Mouse (Mus musculus): ENCODE measurements around the gene Ube2v1. TPM values are rescaled to one million over a fixed set of nuclear protein-coding genes. Genes with fewer than 3 reads are reported as not detected.

Ube2v1 gene
- 351 and 371 TPM in 2 replicates for polyA plus RNA-seq (2015; fragmentation: Nextera tagmentation; extraction: Ambion mirVana)

DNA sequence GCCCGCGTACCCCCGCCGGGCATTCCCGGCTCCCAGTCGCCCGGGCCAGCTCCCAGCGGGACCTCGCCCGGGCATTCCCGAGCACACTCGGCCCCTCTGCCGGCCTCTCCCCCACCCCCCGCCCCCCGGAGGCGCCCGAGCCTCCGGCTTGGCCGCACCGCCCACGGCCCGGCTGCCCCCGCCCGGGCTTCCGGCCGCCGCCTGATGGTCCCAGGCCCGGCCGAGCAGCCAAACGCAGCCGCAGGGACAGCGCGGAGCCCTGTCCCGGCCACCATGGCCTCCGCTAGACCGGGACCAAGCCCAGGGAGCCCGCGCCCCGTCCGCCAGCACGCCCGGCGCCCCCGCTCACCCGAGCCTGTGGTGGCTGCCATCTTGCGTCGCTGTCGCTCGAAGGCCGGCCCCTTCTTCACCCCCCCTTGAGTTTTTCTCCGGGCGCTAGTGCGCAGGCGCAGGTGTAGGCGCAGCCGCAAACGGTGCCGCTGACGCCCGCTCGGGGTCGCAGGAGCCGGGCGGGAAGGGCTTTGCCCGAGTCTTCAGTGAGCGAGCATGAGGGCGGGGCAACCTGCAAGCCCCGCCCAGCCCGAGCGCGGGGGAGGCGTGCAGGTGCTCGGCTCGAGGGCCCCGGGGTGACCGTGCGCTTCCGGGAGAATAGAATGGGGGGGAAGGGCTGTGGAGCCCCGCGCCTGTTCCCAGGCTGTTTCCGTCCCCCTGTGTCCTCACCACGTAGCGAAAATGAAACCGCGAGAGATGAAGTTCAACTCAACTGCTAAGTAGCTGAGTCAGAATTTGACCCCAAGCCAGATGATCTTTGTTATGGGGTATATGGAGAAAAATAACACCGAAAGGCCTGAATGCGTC lies at the start of gene Ube2v1:
Gene Ube2v1, minus strand, starts transcription at position 505 of the 858 bp plus-strand sequence.
- WGBS = 1% methylated on average over 76 of the region's 87 CpGs

DNA sequence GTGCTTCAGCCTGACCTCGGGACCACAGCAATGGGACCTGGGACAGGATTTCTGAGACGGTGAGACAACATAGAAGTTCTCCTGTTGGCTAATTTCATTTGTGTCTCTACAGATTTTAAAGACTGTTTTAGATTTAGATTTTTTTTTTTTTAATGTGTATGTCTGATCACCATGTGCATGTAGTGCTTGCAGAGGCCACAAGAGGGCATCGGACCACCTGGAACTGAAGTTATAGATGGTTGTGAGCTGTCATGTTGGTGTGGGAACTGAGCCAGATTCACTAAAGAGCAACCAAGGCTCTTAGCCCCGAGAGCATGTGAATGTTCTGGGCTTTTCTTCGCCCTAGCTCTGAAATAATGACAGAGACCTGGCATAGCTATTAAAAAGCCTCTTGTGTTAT lies 48.8 kb upstream of the Ube2v1 start:
- 55% methylated on average over 5 of the region's 5 CpGs for WGBS
- H3K27me3 ChIP-seq (replicated peaks) = peaks cover 12% of the 10 kb centered on the region
- H3K4me3 ChIP-seq (replicated peaks) = no peak overlapping the region
- no peak for ATAC-seq (ENCODE audit: low FRiP score)
- no peak overlapping the region for H3K4me2 ChIP-seq
- no peak overlapping the region for H3K9ac ChIP-seq (replicated peaks)
- no peak overlapping the region for H3K27ac ChIP-seq (replicated peaks)
- peaks cover 4% of the 10 kb centered on the region; the same call in 1 of the 2 replicates for H3K4me1 ChIP-seq
- no peaks in the 10 kb centered on the region for H3K9me3 ChIP-seq (replicated peaks)
- H3K36me3 ChIP-seq = no peaks in the 10 kb centered on the region

More for the DNA sequence above, at the start of gene Ube2v1:
- H3K4me2 ChIP-seq = peak within 1 kb of the TSS; percentile 84
- peaks cover 5% of the 10 kb centered on the region; the same call in 1 of the 2 replicates for H3K36me3 ChIP-seq
- H3K4me1 ChIP-seq = peaks cover 62% of the 10 kb centered on the region
- no peaks in the 10 kb centered on the region for H3K27me3 ChIP-seq (replicated peaks)
- H3K9ac ChIP-seq (replicated peaks) = peak within 1 kb of the TSS; percentile 91
- H3K27ac ChIP-seq (replicated peaks) = peak within 1 kb of the TSS; percentile 94
- peak; percentile 85 for ATAC-seq (ENCODE audit: low FRiP score)
- H3K4me3 ChIP-seq (replicated peaks) = peak within 1 kb of the TSS; percentile 88
- no peaks in the 10 kb centered on the region for H3K9me3 ChIP-seq (replicated peaks)

DNA sequence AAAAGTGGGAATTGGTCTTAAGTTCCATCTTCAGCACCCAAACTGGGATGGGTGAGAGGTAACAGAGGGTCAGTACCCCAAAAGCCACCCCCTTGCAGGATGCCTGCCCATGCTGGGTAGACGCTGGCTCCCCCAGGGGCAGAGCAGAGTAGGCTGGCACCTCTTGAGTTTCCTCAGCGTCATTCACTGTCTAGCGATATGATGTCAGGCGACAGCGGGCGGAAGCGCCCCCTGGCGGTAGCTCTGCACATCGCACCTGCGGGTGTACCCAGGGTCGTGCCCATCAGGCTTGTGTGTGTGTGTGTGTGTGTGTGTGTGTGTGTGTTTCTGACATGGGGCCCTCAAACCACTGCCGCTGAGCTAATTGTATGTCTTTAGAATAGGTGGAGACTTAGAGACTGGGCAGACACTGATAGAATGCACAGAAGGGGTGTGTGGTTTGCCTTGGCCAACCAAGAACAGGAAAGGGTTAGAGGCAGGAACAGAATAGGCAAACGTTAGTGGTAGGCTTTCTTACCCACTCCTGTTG lies 48.1 kb upstream of the Ube2v1 start:
- Histone ChIP-seq H3K4me1 (peaks cover 4% of the 10 kb centered on the region; the same call in 1 of the 2 replicates), H3K4me3 (replicated peaks) (no peak overlapping the region)
- 4% methylated on average over 13 of the region's 13 CpGs for WGBS

DNA sequence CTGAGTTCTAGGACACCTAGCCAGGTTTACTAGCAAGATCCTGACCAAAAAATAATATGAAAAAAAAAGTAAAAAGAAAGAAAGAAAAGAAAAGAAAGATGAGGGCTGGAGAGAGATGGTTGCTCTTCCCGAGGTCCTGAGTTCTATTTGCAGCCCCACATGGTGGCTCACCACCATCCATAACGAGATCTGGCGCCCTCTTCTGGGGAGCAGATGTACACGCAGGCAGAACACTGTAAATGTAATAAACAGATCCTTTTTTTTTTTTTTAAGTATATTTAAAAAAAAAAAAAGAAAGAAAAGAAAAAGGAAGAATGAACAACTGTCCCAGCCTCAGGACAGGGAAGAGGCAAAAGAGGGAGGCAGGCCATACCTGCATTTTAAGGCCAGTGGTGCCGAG lies 46.7 kb upstream of the Ube2v1 start:
- no peaks in the 10 kb centered on the region for H3K9me3 ChIP-seq (replicated peaks)
- H3K27ac ChIP-seq (replicated peaks) = no peak overlapping the region
- H3K27me3 ChIP-seq (replicated peaks) = no peaks in the 10 kb centered on the region
- no peak overlapping the region for H3K4me2 ChIP-seq
- no peak for ATAC-seq (ENCODE audit: low FRiP score)
- no peaks in the 10 kb centered on the region for H3K36me3 ChIP-seq
- H3K4me1 ChIP-seq = peaks cover 4% of the 10 kb centered on the region; the same call in 1 of the 2 replicates
- no peak overlapping the region for H3K4me3 ChIP-seq (replicated peaks)
- H3K9ac ChIP-seq (replicated peaks) = no peak overlapping the region
- 55% methylated on average over 5 of the region's 5 CpGs for WGBS

More for the DNA sequence above, 48.1 kb upstream of the Ube2v1 start:
- Histone ChIP-seq H3K36me3 (no peaks in the 10 kb centered on the region), H3K27me3 (replicated peaks) (peaks cover 8% of the 10 kb centered on the region), H3K9me3 (replicated peaks) (no peaks in the 10 kb centered on the region), H3K9ac (replicated peaks) (no peak overlapping the region), H3K4me2 (no peak overlapping the region), H3K27ac (replicated peaks) (no peak overlapping the region)
- ATAC-seq (ENCODE audit: low FRiP score) = peak; percentile 54; the same call in 1 of the 2 replicates

DNA sequence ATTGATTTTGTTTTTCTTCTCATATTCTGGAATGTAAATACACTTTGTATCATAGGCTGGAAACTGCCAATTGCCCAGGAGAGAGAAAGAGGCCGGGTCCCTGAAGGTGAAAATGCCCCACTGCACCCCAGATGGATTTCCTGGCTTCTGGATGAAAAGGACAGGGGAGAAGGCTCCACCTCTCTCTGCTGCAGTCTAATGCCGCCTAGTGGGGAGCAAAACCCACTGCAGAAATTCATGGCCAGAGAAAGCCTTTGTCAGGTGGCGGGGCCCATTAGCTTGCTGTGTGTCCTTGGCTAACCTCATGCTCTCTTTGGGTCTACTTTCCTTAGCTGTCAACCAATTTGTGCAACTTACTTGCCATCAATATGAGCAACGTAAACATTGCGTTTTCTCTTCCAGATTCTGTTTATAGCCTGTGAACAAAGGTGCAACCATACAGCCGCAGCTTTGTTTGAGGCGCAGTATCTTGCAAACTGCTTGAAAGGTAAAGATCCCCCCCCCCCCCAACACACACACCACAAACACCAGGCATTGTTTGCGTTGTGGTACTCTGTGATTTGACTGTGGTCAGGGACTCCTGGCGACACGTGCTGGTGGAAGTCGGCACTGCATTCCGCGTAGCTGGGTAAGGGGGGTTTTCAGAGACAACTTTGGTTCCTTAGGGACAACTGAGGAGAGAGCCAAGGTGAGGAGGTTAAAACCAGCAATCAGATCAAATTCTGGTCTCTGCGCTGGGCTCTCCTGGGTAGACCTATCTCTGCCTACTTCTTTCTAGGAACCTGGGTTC lies 43.4 kb upstream of the Ube2v1 start:
- Histone ChIP-seq H3K4me3 (replicated peaks) (no peak overlapping the region), H3K9ac (replicated peaks) (no peak overlapping the region), H3K4me1 (peaks cover 9% of the 10 kb centered on the region; the same call in 1 of the 2 replicates), H3K4me2 (no peak overlapping the region), H3K27me3 (replicated peaks) (no peaks in the 10 kb centered on the region), H3K36me3 (no peaks in the 10 kb centered on the region), H3K27ac (replicated peaks) (no peak overlapping the region), H3K9me3 (replicated peaks) (no peaks in the 10 kb centered on the region)
- WGBS = 39% methylated on average over 14 of the region's 14 CpGs
- no peak for ATAC-seq (ENCODE audit: low FRiP score)

DNA sequence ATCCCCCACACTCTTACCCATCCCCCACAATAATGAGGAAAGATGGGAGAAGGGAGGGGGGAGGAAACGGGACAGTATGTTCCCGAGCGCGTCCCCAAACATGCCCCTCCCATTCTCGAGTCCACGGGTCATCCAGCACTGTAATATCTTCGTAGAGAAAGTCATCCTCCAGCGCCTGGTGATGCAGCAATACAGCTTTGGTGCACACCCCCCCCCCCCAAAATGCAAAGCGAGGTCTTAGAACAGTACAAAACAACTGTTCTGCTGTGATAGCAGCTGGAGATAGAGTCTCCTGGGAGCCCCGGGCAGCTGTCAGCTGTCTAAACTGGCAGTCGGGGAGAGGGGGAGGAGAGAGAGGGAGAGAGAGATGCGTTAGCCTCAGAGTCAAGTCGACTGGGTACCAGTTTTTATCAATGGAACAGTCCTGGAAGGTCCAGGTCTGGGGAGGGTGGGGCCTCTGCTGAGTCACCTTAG lies 40.4 kb upstream of the Ube2v1 start:
- Histone ChIP-seq H3K27me3 (replicated peaks) (no peaks in the 10 kb centered on the region), H3K4me3 (replicated peaks) (no peak overlapping the region), H3K36me3 (no peaks in the 10 kb centered on the region), H3K27ac (replicated peaks) (no peak overlapping the region), H3K9ac (replicated peaks) (no peak overlapping the region), H3K4me2 (peak overlapping the region; percentile 37; the same call in 1 of the 2 replicates), H3K4me1 (peaks cover 5% of the 10 kb centered on the region; the same call in 1 of the 2 replicates), H3K9me3 (replicated peaks) (no peaks in the 10 kb centered on the region)
- no peak; the same call in 1 of the 2 replicates for ATAC-seq (ENCODE audit: low FRiP score)
- 24% methylated on average over 13 of the region's 13 CpGs for WGBS

DNA sequence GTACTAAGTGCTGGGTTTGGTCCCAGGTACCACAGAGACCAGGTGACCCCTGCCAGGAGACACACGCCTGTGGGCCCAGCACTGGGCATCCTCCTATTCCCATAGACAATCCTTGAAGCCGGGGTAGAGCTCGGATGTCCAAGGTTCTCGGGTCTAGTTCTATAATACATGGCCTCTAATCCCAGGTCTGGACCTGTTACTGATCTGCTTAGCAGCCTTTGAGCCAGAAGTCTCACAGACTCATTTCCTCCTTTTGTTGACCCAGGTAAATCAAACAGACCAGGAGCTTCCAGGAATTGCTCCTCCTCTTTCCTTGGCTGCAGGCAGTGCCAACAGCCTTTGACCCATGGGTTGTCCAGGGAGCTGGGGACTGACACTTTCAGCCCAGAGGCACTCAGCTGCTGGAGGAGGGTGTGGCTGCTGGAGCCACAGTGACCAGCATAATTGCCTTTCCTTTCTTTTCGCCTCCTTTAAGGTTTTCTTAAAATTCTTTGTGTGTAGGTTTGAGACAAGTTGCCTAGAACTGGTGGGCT lies 39.3 kb upstream of the Ube2v1 start:
- no peaks in the 10 kb centered on the region for H3K36me3 ChIP-seq
- ATAC-seq (ENCODE audit: low FRiP score) = no peak
- H3K9me3 ChIP-seq (replicated peaks) = no peaks in the 10 kb centered on the region
- 83% methylated on average over 5 of the region's 5 CpGs for WGBS
- no peak overlapping the region for H3K9ac ChIP-seq (replicated peaks)
- H3K4me3 ChIP-seq (replicated peaks) = no peak overlapping the region
- H3K27ac ChIP-seq (replicated peaks) = no peak overlapping the region
- no peak overlapping the region for H3K4me2 ChIP-seq
- peaks cover 5% of the 10 kb centered on the region; the same call in 1 of the 2 replicates for H3K4me1 ChIP-seq
- H3K27me3 ChIP-seq (replicated peaks) = no peaks in the 10 kb centered on the region

DNA sequence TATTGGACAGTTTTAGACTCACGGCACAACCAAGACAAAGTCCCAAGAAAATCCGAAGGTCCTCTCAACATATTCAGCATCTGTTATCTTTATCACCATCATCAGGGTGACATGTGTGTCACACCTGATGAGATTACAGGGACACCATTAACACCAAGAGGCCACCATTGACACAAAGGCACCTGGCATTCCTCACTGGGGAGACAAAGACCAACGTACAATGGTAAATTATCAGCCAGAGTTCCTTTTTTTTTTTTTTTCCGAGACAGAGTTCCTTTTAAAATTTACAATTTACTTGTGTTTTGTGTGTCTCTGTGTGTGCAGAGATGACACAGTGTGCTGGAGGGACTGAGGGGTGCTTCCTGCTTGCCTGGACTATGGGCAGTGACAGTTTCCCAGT lies 37.5 kb upstream of the Ube2v1 start:
- Histone ChIP-seq H3K9ac (replicated peaks) (no peak overlapping the region), H3K36me3 (no peaks in the 10 kb centered on the region), H3K27me3 (replicated peaks) (0 out of 2 replicates have a peak, but pooled peaks cover 5% of the 10 kb centered on the region), H3K4me2 (no peak overlapping the region), H3K9me3 (replicated peaks) (no peaks in the 10 kb centered on the region), H3K4me3 (replicated peaks) (no peak overlapping the region), H3K4me1 (peaks cover 5% of the 10 kb centered on the region; the same call in 1 of the 2 replicates), H3K27ac (replicated peaks) (no peak overlapping the region)
- WGBS = 83% methylated on average over 4 of the region's 4 CpGs
- ATAC-seq (ENCODE audit: low FRiP score) = no peak

DNA sequence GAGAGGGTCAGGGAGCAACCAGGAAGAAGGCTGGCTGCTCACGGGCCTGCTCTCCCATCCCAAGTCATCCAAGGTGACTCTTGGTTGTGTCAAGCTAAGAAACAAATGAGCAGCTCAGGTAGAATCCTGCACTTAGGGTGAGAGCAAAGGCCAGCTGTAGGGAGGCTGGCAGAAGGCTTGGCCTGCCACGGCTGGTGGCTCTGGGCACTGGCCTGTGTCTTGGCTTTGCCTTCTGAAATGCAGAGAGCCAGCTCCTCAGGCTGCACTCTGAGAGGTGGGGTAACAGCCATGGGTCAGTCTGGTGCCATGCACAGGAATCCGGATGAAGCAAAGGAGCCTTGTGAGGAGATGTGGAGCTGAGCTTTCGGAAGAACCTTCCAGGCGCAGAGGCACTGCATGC lies 36.5 kb upstream of the Ube2v1 start:
- WGBS = 89% methylated on average over 5 of the region's 5 CpGs

DNA sequence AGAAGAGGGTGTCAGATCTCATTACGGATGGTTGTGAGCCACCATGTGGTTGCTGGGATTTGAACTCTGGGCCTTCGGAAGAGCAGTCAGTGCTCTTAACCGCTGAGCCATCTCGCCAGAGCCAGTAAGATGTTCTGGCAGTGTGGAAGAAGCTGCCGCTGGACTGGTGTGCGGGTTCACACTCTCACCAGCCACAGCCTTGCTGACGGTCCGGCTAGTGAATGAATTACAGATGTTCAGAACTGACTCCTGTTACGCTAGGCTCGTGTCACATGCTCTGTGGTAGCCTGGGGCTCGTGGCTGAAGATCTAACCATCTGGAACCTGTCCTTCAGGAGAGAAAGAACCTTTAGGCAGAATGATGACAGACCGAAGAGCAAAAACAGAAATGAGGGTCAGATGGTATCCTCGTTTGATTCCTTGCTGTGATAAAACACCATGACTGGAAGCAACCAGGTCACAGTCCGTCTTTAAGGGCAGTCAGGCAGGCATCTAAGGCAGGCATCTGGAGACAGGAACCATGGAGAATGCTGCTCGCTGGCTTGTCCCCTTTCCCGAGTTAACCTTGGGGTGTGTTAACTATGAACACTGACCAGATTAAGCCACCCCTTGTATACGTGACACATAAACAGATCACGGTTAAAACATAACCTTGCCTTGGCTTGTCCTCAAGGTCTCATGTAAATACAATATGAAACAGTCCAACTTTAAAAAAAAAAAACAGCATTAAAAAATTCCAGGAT lies 34.2 kb upstream of the Ube2v1 start:
- WGBS = 84% methylated on average over 18 of the region's 18 CpGs
- Histone ChIP-seq H3K4me3 (replicated peaks) (no peak overlapping the region), H3K9me3 (replicated peaks) (no peaks in the 10 kb centered on the region), H3K27me3 (replicated peaks) (peaks cover 15% of the 10 kb centered on the region), H3K4me2 (no peak overlapping the region), H3K4me1 (peaks cover 6% of the 10 kb centered on the region), H3K27ac (replicated peaks) (no peak overlapping the region), H3K36me3 (no peaks in the 10 kb centered on the region), H3K9ac (replicated peaks) (no peak overlapping the region)
- ATAC-seq (ENCODE audit: low FRiP score) = no peak

More for the DNA sequence above, 36.5 kb upstream of the Ube2v1 start:
- no peak overlapping the region for H3K4me2 ChIP-seq
- ATAC-seq (ENCODE audit: low FRiP score) = no peak
- no peaks in the 10 kb centered on the region for H3K36me3 ChIP-seq
- no peaks in the 10 kb centered on the region for H3K9me3 ChIP-seq (replicated peaks)
- no peak overlapping the region for H3K9ac ChIP-seq (replicated peaks)
- 0 out of 2 replicates have a peak, but pooled peaks cover 5% of the 10 kb centered on the region for H3K27me3 ChIP-seq (replicated peaks)
- no peak overlapping the region for H3K4me3 ChIP-seq (replicated peaks)
- H3K4me1 ChIP-seq = peaks cover 5% of the 10 kb centered on the region; the same call in 1 of the 2 replicates
- no peak overlapping the region for H3K27ac ChIP-seq (replicated peaks)

Data from neural tube, embryonic 15.5 days (tissue).